Mouse (Mus musculus): Measurements from ENCODE around the gene Dlgap1. TPM values are rescaled to one million over a fixed set of nuclear protein-coding genes. Genes with fewer than 3 reads are reported as not detected.
A peak's percentile ranks its signal among the peaks of the same experiment; 100 is the strongest.

Dlgap1 gene
- polyA plus RNA-seq, 1 experiment from 2014 or later, result 2.4 TPM

DNA sequence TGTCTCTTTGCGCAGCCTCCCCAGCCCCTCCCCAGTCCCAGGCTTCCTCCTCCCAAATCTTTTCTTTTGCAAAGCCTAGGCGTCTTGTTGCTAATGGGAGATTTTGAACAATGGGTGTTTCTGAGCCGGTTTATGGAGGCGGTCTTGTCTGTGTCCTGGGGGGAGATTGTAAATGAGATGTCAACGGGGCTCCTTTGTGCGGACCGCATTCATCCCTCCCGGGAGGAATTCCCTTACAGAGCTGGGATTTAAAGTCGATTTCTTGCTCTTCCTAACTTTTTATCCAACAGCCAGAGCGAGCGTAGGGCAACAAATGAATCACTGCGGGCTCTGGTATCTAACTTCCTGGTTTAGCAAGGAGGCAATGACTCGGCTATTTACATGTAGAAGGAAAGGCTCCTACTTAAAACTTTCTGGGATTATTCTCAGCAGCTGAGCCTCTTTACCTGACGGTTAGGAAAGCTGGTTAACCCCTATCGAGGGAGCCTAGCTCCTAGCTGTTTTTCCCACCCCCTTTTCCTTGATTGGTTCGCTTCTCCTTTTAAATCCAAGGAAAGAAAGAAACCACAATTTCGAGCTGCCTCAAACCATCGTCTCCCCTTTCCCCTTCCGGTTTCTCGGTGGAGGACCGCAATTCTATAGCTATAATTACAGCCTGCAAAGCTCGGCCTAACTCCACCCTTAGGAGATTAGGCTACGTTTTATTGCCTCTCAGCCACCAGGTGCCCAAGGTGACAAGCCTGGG lies 779.0 kb downstream of the Dlgap1 start:
- Histone ChIP-seq H3K4me2 (peak overlapping the region; percentile 42), H3K9me3 (ENCODE audit: control insufficient read depth, low read length) (no peaks in the 10 kb centered on the region), H3K9ac (ENCODE audit: low read length) (peak overlapping the region; percentile 46), H3K4me3 (ENCODE audit: low read depth, low read length) (peak overlapping the region; percentile 18), H3K36me3 (ENCODE audit: control insufficient read depth, insufficient read depth, low read length) (no peaks in the 10 kb centered on the region), H3K4me1 (ENCODE audit: control insufficient read depth, insufficient read depth, low read length) (peaks cover 21% of the 10 kb centered on the region), H3K27me3 (ENCODE audit: control insufficient read depth, insufficient read depth, low read length) (peaks cover 15% of the 10 kb centered on the region), H3K27ac (ENCODE audit: low read depth, low read length) (peak overlapping the region; percentile 61)
- DNase-seq (ENCODE audit: low spot score, missing footprints) (peak; percentile 96), ATAC-seq (ENCODE audit: low FRiP score) (peak; percentile 84)
- under 1% methylated on average over 23 of the region's 23 CpGs for WGBS

- no peaks in the 10 kb centered on the region for H3K36me3 ChIP-seq (ENCODE audit: control insufficient read depth, insufficient read depth, low read length)
- peaks cover 15% of the 10 kb centered on the region for H3K27me3 ChIP-seq (ENCODE audit: control insufficient read depth, insufficient read depth, low read length)
- 3% methylated on average over 10 of the region's 10 CpGs for WGBS
- H3K27ac ChIP-seq (ENCODE audit: low read depth, low read length), result peak overlapping the region; percentile 61
- ATAC-seq (ENCODE audit: low FRiP score) (no peak), DNase-seq (ENCODE audit: low spot score, missing footprints) (no peak)
- peak overlapping the region; percentile 42 for H3K4me2 ChIP-seq
- no peaks in the 10 kb centered on the region for H3K9me3 ChIP-seq (ENCODE audit: control insufficient read depth, low read length)
- H3K4me1 ChIP-seq (ENCODE audit: control insufficient read depth, insufficient read depth, low read length), result peaks cover 21% of the 10 kb centered on the region
- H3K4me3 ChIP-seq (ENCODE audit: low read depth, low read length), result 0 out of 2 replicates have a peak overlapping the region, but pooled peaks have one; percentile 18
- H3K9ac ChIP-seq (ENCODE audit: low read length), result peak overlapping the region; percentile 46
These were observed 779.6 kb downstream of the Dlgap1 start for GRCm38 (mm10) chr17:70748476-70748830.

GRCm38 (mm10) chr17:70748964-70749650 lies 780.2 kb downstream of the Dlgap1 start:
- Histone ChIP-seq H3K36me3 (ENCODE audit: control insufficient read depth, insufficient read depth, low read length) (no peaks in the 10 kb centered on the region), H3K27ac (ENCODE audit: low read depth, low read length) (no peak overlapping the region), H3K9me3 (ENCODE audit: control insufficient read depth, low read length) (no peaks in the 10 kb centered on the region), H3K4me1 (ENCODE audit: control insufficient read depth, insufficient read depth, low read length) (peaks cover 21% of the 10 kb centered on the region), H3K27me3 (ENCODE audit: control insufficient read depth, insufficient read depth, low read length) (peaks cover 17% of the 10 kb centered on the region), H3K4me3 (ENCODE audit: low read depth, low read length) (no peak overlapping the region), H3K4me2 (no peak overlapping the region), H3K9ac (ENCODE audit: low read length) (no peak overlapping the region)
- WGBS, result 41% methylated on average over 7 of the region's 7 CpGs
- ATAC-seq (ENCODE audit: low FRiP score) (no peak), DNase-seq (ENCODE audit: low spot score, missing footprints) (peak; percentile 82)

DNA sequence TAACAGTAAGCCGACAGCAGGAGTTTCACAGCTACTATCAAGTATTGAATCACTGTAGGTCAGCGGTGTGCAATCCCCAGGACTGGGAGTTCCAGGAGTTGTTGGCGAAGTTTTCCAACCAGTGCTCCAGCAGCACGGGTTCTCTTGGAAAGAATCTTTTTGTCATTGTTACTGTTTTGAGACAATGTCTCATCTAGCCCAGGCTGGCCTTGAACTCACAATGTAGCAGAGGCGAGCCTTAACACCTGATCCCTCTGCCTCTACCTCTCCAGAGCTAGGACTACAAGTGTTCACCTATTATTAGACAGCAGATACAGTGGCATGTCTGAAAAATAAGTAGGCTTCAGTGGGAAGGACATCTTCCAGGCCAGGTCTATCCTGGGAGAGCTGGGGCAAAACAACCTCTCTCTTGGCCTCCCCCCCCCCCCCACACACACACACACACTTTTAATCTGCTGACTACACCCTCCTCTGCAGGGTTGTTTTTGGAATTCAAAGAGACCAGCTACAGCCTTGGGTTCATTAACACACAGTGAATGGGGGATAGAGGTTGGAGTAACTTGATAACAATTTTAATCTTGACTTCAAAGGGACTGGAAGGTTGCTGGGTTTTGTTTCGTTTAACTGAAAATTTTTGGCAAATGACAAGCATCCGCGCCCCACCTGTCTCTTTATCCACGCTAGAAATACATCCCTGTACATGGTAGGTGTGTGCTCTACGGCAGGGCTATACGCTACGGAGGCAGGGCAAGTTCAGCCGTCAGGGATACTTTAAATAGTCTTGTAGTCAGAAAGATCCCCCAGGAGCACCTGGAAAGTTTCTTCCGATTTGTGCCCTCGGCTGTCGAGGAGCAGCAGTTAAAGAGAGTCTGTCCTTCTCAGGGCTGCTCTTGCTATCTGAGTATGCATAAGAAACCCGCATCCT lies 781.6 kb downstream of the Dlgap1 start:
- H3K9ac ChIP-seq (ENCODE audit: low read length), result no peak overlapping the region
- H3K9me3 ChIP-seq (ENCODE audit: control insufficient read depth, low read length), result no peaks in the 10 kb centered on the region
- no peak overlapping the region for H3K27ac ChIP-seq (ENCODE audit: low read depth, low read length)
- H3K4me1 ChIP-seq (ENCODE audit: control insufficient read depth, insufficient read depth, low read length), result peaks cover 24% of the 10 kb centered on the region
- ATAC-seq (ENCODE audit: low FRiP score), result no peak
- no peaks in the 10 kb centered on the region for H3K36me3 ChIP-seq (ENCODE audit: control insufficient read depth, insufficient read depth, low read length)
- H3K4me3 ChIP-seq (ENCODE audit: low read depth, low read length), result no peak overlapping the region; the same call in 1 of the 2 replicates
- 31% methylated on average over 17 of the region's 17 CpGs for WGBS
- DNase-seq (ENCODE audit: low spot score, missing footprints), result peak; percentile 90
- peak overlapping the region; percentile 43 for H3K4me2 ChIP-seq
- H3K27me3 ChIP-seq (ENCODE audit: control insufficient read depth, insufficient read depth, low read length), result peaks cover 20% of the 10 kb centered on the region

GRCm38 (mm10) chr17:70751161-70751651 lies 782.3 kb downstream of the Dlgap1 start:
- no peaks in the 10 kb centered on the region for H3K9me3 ChIP-seq (ENCODE audit: control insufficient read depth, low read length)
- DNase-seq (ENCODE audit: low spot score, missing footprints) (peak; percentile 95), ATAC-seq (ENCODE audit: low FRiP score) (no peak)
- H3K27ac ChIP-seq (ENCODE audit: low read depth, low read length), result no peak overlapping the region
- WGBS, result 3% methylated on average over 19 of the region's 19 CpGs
- H3K4me1 ChIP-seq (ENCODE audit: control insufficient read depth, insufficient read depth, low read length), result peaks cover 29% of the 10 kb centered on the region
- peak overlapping the region; percentile 44 for H3K9ac ChIP-seq (ENCODE audit: low read length)
- H3K4me2 ChIP-seq, result peak overlapping the region; percentile 43
- H3K36me3 ChIP-seq (ENCODE audit: control insufficient read depth, insufficient read depth, low read length), result no peaks in the 10 kb centered on the region
- H3K4me3 ChIP-seq (ENCODE audit: low read depth, low read length), result peak overlapping the region; percentile 25
- peaks cover 17% of the 10 kb centered on the region for H3K27me3 ChIP-seq (ENCODE audit: control insufficient read depth, insufficient read depth, low read length)

- peaks cover 17% of the 10 kb centered on the region for H3K27me3 ChIP-seq (ENCODE audit: control insufficient read depth, insufficient read depth, low read length)
- peak overlapping the region; percentile 43; the same call in 1 of the 2 replicates for H3K4me2 ChIP-seq
- H3K27ac ChIP-seq (ENCODE audit: low read depth, low read length), result no peak overlapping the region
- no peak for DNase-seq (ENCODE audit: low spot score, missing footprints)
- peaks cover 26% of the 10 kb centered on the region for H3K4me1 ChIP-seq (ENCODE audit: control insufficient read depth, insufficient read depth, low read length)
- no peaks in the 10 kb centered on the region for H3K36me3 ChIP-seq (ENCODE audit: control insufficient read depth, insufficient read depth, low read length)
- WGBS, result 56% methylated on average over 6 of the region's 6 CpGs
- ATAC-seq (ENCODE audit: low FRiP score), result no peak
- no peak overlapping the region for H3K9ac ChIP-seq (ENCODE audit: low read length)
- H3K4me3 ChIP-seq (ENCODE audit: low read depth, low read length), result no peak overlapping the region
- H3K9me3 ChIP-seq (ENCODE audit: control insufficient read depth, low read length), result no peaks in the 10 kb centered on the region
These were observed 782.8 kb downstream of the Dlgap1 start for GRCm38 (mm10) chr17:70751676-70752075.

DNA sequence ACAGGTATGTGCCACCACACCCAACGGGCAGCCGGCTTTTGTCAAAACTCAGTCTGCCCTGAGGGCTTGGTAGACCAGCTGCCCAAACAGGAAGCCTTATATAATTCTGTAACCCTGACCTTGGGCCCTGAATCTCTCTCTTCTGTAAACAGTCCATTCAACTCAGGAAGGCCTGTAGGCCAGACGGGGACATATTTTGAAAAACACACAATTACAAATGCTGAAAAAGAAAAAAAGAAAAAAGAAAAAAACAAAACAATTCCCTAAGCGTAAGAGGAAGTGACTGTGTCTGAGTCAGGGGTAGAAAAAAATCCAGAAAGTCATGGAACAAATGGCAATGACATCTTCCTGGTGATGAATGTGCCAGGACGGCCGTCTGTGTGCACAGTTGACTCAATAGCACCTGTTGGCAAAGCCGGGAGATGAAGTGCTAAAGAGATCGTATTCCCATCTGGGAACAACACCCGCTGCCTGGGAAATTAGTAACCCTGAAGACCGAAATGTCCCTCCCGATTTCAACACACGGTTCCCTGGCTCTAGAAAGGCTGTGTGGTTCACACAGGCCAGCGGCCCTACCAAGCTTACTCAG lies 784.7 kb downstream of the Dlgap1 start:
- no peak overlapping the region for H3K9ac ChIP-seq (ENCODE audit: low read length)
- H3K4me1 ChIP-seq (ENCODE audit: control insufficient read depth, insufficient read depth, low read length), result peaks cover 17% of the 10 kb centered on the region
- WGBS, result 80% methylated on average over 13 of the region's 13 CpGs
- no peak overlapping the region for H3K27ac ChIP-seq (ENCODE audit: low read depth, low read length)
- peak; percentile 80 for DNase-seq (ENCODE audit: low spot score, missing footprints)
- no peak overlapping the region for H3K4me2 ChIP-seq
- no peaks in the 10 kb centered on the region for H3K9me3 ChIP-seq (ENCODE audit: control insufficient read depth, low read length)
- no peak overlapping the region for H3K4me3 ChIP-seq (ENCODE audit: low read depth, low read length)
- no peaks in the 10 kb centered on the region for H3K36me3 ChIP-seq (ENCODE audit: control insufficient read depth, insufficient read depth, low read length)
- peaks cover 15% of the 10 kb centered on the region for H3K27me3 ChIP-seq (ENCODE audit: control insufficient read depth, insufficient read depth, low read length)
- ATAC-seq (ENCODE audit: low FRiP score), result no peak

DNA sequence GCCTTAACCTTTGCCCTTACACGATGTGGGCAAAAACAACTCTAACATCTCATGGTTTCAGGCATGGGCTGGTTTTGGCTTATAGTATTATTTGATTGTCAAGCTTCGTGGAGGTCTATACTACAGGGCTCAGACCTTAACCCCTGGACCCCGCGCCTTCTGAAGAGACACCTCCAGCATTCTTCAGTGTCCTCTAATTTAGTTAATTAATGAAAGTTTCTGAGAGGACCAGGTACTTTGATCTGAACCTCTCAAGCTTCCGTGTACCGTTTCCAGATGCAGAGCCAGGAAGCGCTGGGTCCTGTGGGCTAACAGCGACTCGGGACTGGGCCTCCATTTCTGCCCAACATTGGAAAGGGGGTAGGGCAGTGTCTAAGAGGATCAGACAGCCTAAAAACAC lies 785.2 kb downstream of the Dlgap1 start:
- WGBS, result 79% methylated on average over 9 of the region's 9 CpGs
- Histone ChIP-seq H3K27ac (ENCODE audit: low read depth, low read length) (no peak overlapping the region), H3K4me1 (ENCODE audit: control insufficient read depth, insufficient read depth, low read length) (peaks cover 13% of the 10 kb centered on the region), H3K9ac (ENCODE audit: low read length) (no peak overlapping the region), H3K4me2 (no peak overlapping the region), H3K36me3 (ENCODE audit: control insufficient read depth, insufficient read depth, low read length) (no peaks in the 10 kb centered on the region), H3K9me3 (ENCODE audit: control insufficient read depth, low read length) (no peaks in the 10 kb centered on the region), H3K27me3 (ENCODE audit: control insufficient read depth, insufficient read depth, low read length) (peaks cover 13% of the 10 kb centered on the region), H3K4me3 (ENCODE audit: low read depth, low read length) (no peak overlapping the region)
- ATAC-seq (ENCODE audit: low FRiP score), result no peak
- peak; percentile 75 for DNase-seq (ENCODE audit: low spot score, missing footprints)
